Mouse (Mus musculus): ENCODE data around the gene Gab3.
A peak's percentile ranks its signal among the peaks of the same experiment; 100 is the strongest.
"Not testable (repeated sequence)": the region's sequence is repeated elsewhere in the genome, so short reads cannot be mapped to it uniquely, and the experiment has no call there.

The Gab3 gene

GRCm38 (mm10) chrX:75035162-75035561 is 50.1 kb downstream of the Gab3 start:
- DNase-seq (ENCODE audit: low read depth), result peak; percentile 30

GRCm38 (mm10) chrX:75034054-75034453 is 51.2 kb downstream of the Gab3 start:
- not testable (repeated sequence) for DNase-seq (ENCODE audit: low read depth)

DNA sequence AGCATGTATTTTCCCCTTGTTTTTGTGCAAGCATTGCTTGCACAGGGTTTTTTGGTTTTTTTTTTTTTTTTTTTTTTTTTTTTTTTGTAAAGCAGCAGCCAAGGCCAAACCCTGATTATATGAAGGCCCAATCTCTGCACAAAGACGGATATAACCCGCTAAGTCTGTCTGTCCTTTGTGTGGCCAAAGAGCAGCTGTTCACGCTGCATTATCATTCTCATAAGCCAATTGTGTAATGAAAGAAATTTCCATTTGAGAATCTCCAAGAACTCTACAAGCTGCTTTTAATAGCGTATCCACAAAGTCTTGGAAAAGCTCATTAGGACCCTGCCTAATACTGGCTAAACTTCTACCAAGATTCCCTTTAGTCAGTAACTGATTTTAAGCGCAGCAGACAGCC is 101.5 kb downstream of the Gab3 start:
- no peak for DNase-seq (ENCODE audit: low read depth)

DNA sequence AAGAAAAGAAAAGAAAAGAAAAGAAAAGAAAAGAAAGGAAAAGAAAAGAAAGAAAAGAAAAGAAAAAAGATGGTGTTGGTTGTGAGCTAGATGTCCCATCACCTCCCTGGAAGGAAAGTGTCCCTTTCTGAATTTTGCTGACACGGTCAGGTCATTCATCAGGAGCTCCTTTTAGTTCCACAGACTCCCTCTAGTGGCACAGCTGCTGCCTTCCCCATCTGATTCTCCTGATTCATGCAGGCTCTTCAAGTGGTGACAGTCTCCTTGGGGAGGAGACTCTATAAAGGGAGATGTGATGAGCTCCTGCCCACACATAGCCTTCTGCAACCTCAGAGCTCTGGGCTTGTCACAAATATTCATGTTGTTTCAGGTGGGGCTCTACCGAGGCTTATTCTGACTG is 122.4 kb downstream of the Gab3 start:
- DNase-seq (ENCODE audit: low read depth), result peak; percentile 18

DNA sequence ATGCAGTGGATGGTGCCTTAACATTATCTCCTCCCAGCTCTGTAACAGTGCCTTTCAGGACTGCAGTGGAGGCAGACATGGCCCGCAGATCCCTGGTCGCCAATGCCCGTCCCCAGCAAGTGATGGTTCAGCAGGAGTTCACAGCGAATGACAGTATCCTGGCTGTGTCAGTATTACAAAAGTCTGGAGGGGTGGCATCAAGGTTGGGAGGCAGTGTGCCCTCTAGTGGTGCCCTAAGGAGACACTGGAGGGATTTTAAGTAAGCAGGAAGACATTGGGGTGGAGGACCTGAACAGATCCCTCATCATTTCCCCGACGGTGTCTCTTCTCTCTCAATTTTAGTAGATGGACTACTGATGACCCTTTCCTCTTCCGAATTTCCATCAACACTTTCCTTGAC is 126.1 kb downstream of the Gab3 start:
- peak; percentile 29 for DNase-seq (ENCODE audit: low read depth)

All from naive thymus-derived CD4-positive, alpha-beta T cell, adult 2 months (primary cell).